In the genomic region with DNA sequence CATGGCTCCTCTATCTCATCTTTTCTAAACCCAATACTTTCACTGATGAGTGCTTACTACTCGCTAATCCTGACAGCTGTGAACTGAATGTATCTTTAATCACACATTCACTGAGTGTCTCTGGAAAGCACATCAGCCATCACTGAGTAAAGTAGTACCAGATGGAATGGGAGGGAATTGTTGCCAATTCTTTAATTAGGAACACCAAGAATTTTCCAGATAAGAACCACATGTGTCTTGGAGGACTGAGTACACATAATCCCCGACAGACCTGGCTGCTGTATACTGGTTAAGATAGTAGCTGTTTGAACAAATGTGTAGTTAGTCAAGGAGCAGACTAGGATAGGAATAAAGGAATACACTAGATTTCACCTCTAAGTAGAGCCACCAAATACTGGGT, we compare ENCODE assay signal across 22 mouse cellular contexts.
A peak's percentile ranks its signal among the peaks of the same experiment; 100 is the strongest.
DNase-seq lines count a peak whose midpoint lies in the region; ATAC-seq lines count a peak whose summit lies in the region.
"Had no signal": no experiment of that assay in that cellular context is flagged by ENCODE, and none has a peak within 500 bp of the region (broad histone marks: within the 10 kb centered on the region; RNA-seq: fewer than 3 reads in every experiment).

No protein-coding gene starts in this region.

- no peaks in the 10 kb centered on the region for H3K36me3 ChIP-seq in heart, embryonic 16.5 days (ENCODE audit: control insufficient read depth, insufficient read depth)
- H3K36me3 ChIP-seq in embryonic facial prominence, embryonic 15.5 days: no peaks in the 10 kb centered on the region
- H3K36me3 ChIP-seq: embryonic facial prominence, embryonic 12.5 days; hindbrain, embryonic 12.5 days had no signal

- DNase-seq in frontal cortex, postnatal 14 days (ENCODE audit: low spot score in 2 of 2): no peak
- DNase-seq in heart, postnatal 4 days: no peak
- peak; percentile 45 for DNase-seq in brain, adult 2 months (ENCODE audit: low read depth, low spot score)
- no peak for DNase-seq in thymus, postnatal 10 days (ENCODE audit: low spot score in 2 of 2)
- DNase-seq: adrenal gland, postnatal 14 days; cerebellum, adult 2 months; cerebellum, postnatal 10 days; gastrocnemius, postnatal 25 days; heart, postnatal 36 days; kidney, adult 8-10 months had no signal

- H3K4me3 ChIP-seq in heart, embryonic 16.5 days (ENCODE audit: low read length): no peak overlapping the region
- H3K4me3 ChIP-seq in embryonic facial prominence, embryonic 15.5 days (replicated peaks): no peak overlapping the region
- H3K4me3 ChIP-seq: embryonic facial prominence, embryonic 12.5 days; forebrain, embryonic 13.5 days; hindbrain, embryonic 12.5 days had no signal

- peak; percentile 75 for ATAC-seq in frontal cortex, adult (ENCODE audit: low TSS enrichment)
- ATAC-seq in heart, embryonic 16.5 days (replicated peaks; ENCODE audit: extremely low read depth, insufficient read depth, low FRiP score): peak; percentile 52; the same call in 1 of the 2 replicates
- ATAC-seq in embryonic facial prominence, embryonic 15.5 days (ENCODE audit: insufficient number of reproducible peaks, low FRiP score, low TSS enrichment, low read depth): peak; percentile 65
- no peak for ATAC-seq in megakaryocyte progenitor cell, adult 5-6 weeks (replicated peaks; ENCODE audit: poor library complexity)
- ATAC-seq: activated CD4-positive, CD25-positive, alpha-beta regulatory T cell, adult 4 months; forebrain, embryonic 13.5 days; hindbrain, embryonic 16.5 days; inflammation-experienced regulatory T-cells, adult 6 months; intestine, postnatal 0 days; Patski had no signal

- no peaks in the 10 kb centered on the region for H3K4me1 ChIP-seq in heart, embryonic 16.5 days (ENCODE audit: control insufficient read depth, insufficient read depth, low read length)
- no peaks in the 10 kb centered on the region for H3K4me1 ChIP-seq in embryonic facial prominence, embryonic 15.5 days
- H3K4me1 ChIP-seq: embryonic facial prominence, embryonic 12.5 days; forebrain, embryonic 13.5 days; hindbrain, embryonic 12.5 days had no signal

- no peak overlapping the region for H3K4me2 ChIP-seq in heart, embryonic 16.5 days (ENCODE audit: low read depth, low read length)
- no peak overlapping the region for H3K4me2 ChIP-seq in embryonic facial prominence, embryonic 15.5 days (replicated peaks)
- H3K4me2 ChIP-seq: embryonic facial prominence, embryonic 12.5 days; forebrain, embryonic 13.5 days; hindbrain, embryonic 12.5 days had no signal

- H3K27me3 ChIP-seq in heart, embryonic 16.5 days (ENCODE audit: control insufficient read depth, insufficient read depth, low read length): no peaks in the 10 kb centered on the region
- H3K27me3 ChIP-seq in embryonic facial prominence, embryonic 15.5 days: no peaks in the 10 kb centered on the region
- H3K27me3 ChIP-seq: embryonic facial prominence, embryonic 12.5 days; forebrain, embryonic 13.5 days; hindbrain, embryonic 12.5 days; Patski had no signal

- no peaks in the 10 kb centered on the region for H3K9me3 ChIP-seq in heart, embryonic 16.5 days (replicated peaks; ENCODE audit: control insufficient read depth, low read length)
- no peaks in the 10 kb centered on the region for H3K9me3 ChIP-seq in embryonic facial prominence, embryonic 15.5 days (replicated peaks)
- H3K9me3 ChIP-seq: embryonic facial prominence, embryonic 12.5 days; forebrain, embryonic 13.5 days; hindbrain, embryonic 12.5 days had no signal

- no peak overlapping the region for H3K27ac ChIP-seq in heart, embryonic 16.5 days (ENCODE audit: low read length)
- no peak overlapping the region for H3K27ac ChIP-seq in embryonic facial prominence, embryonic 15.5 days (replicated peaks)
- H3K27ac ChIP-seq: embryonic facial prominence, embryonic 12.5 days; forebrain, embryonic 13.5 days; hindbrain, embryonic 12.5 days had no signal

- H3K9ac ChIP-seq in heart, embryonic 16.5 days (ENCODE audit: low read length): no peak overlapping the region
- H3K9ac ChIP-seq in embryonic facial prominence, embryonic 15.5 days: no peak overlapping the region
- H3K9ac ChIP-seq: embryonic facial prominence, embryonic 12.5 days; forebrain, embryonic 13.5 days; hindbrain, embryonic 12.5 days had no signal

- 41% methylated on average over 2 of the region's 2 CpGs for WGBS in heart, embryonic 16.5 days
- 27% methylated on average over 2 of the region's 2 CpGs for WGBS in embryonic facial prominence, embryonic 15.5 days
